Mouse (Mus musculus) naive thymus-derived CD4-positive, alpha-beta T cell, adult 5 months (primary cell): ENCODE data around the gene Alg2. TPM values are rescaled to one million over a fixed set of nuclear protein-coding genes. Genes with fewer than 3 reads are reported as not detected.

Experiments used
- polyA plus RNA-seq: library from polyadenylated mRNA; unstranded; fragments of 100-300 nt; shearing (Covaris generic); gene quantifications from one replicate; pipeline ENCODE4 v1.2.1, GENCODE M21; 2017

The Alg2 gene
- polyA plus RNA-seq: 10.8 TPM

GRCm38 (mm10) chr4:47473968-47474729 is at the start of gene Alg2, which contains the start of gene Sec61b:
TSS of gene Alg2 (minus strand) at chr4:47474333.
TSS of gene Sec61b (plus strand) at chr4:47474658.

Other genes starting within 250 kb of the Alg2 start
- 25.9 TPM for gene Tgfbr1, start 121.1 kb downstream of the Alg2 start, polyA plus RNA-seq
- gene Sec61b, start 325 bp upstream of the Alg2 start, polyA plus RNA-seq: 114 TPM